Mouse (Mus musculus): ENCODE measurements around the gene Ubqln1. TPM values are rescaled to one million over a fixed set of nuclear protein-coding genes. Genes with fewer than 3 reads are reported as not detected.
"Not testable (repeated sequence)": the region's sequence is repeated elsewhere in the genome, so short reads cannot be mapped to it uniquely, and the experiment has no call there.

Ubqln1 gene
- total RNA-seq, 2 experiments from 2014 or later = 139 to 143 TPM

DNA sequence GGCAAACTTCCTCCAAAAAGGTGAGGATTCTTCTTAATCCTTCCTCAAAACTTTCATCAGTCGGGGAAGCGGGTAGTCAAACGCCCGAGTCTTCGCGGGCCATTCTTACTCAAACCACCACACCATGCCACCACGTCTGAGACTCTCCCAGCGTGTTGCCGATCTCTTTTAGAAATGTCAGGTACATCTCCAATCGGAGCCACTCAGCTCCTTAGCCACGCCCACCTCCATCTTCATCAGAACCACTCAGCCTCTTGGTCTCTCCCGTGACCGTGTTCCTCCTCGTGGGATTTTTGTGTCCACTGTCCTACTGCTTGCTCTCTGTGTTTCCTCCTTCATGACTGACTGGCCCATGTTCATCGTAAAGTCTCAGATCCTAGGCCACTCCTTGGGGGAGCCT lies 54.7 kb downstream of the Ubqln1 start:
- Histone ChIP-seq H3K4me3 (no peak overlapping the region), H3K27ac (no peak overlapping the region)
- no peak for TF ChIP-seq CTCF (conservative IDR thresholded peaks at IDR 0.05)
- no peak for DNase-seq (ENCODE audit: low spot score in 2 of 2)

DNA sequence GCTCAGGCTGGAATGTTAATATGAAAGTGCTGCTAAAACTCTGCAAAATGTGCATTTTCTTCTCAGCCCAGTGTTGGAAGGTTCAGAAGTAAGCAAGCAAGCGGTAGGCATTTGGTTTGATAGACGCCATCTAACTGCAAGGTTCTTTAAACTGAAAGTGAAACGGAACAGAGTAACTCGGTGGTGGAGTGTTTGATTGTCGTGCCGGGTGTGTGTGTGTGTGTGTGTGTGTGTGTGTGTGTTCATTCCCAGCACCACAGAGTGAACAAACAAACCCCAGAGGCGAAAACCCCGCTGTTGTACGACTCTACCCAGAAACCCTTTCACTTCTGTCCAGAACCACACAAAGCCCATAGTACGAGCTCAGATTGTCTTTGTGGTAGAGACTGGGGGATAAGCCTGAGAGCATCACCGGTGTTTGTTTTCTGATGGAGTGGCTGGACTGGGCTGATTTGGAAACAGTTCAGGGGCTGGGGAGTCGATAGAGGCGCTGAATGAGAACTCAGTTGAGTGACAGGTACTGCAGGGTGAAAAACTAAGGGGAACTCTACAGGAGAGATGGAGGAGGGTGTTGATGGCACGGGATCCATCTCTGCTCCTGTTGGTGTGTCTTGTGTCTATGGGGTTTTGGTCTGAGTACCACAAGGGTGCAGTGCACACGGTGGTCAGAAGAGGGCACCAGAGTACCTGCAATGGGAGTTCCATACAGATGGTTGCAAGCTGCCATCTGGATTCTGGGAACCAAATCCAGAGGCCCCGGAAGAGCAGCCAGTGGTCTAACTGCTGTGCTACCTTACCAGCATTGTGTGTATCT lies 57.1 kb downstream of the Ubqln1 start:
- DNase-seq (ENCODE audit: low spot score in 2 of 2) = peak; percentile 83 to 89
- Histone ChIP-seq H3K4me3 (peak overlapping the region; percentile 87), H3K27ac (peak overlapping the region; percentile 86)
- TF ChIP-seq CTCF (conservative IDR thresholded peaks at IDR 0.05) = peak; percentile 99

DNA sequence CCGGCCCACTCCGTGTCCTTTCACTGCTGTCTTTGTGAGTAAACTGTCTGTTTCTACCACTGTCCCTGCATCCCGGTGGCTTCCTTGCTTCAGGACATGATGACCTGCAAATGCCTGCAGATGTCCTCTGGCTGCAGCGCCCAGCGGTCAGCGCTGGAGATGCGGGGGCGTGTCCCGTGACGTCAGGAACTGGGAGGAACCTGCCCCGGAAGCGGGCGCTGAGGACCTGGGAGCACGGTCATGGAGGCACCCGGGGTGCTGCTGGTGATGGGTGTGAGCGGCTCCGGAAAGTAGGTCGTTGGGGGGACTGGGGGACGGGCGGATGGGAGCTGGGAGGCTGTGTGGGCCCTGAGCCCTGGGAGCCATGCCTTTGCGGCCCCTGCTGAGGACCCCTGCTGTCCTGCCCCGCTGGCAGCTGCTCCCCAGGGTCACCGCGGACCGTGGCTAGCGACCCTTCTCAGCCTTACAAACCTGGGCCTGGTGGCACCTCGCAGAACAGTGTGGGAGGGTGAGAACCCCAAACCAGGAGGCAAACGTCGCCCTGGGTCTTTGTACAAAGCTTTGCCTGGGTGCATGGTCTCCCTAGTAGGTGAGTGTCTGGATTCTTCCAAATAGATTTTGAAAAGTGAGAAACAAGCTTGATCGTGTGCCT lies 57.9 kb downstream of the Ubqln1 start, which contains the start of gene Idnk:
Gene Idnk (plus strand): TSS at position 203 of the 652 bp plus-strand sequence.
- Histone ChIP-seq H3K27ac (peak within 1 kb of the TSS; percentile 86), H3K4me3 (peak within 1 kb of the TSS; percentile 87)
- DNase-seq (ENCODE audit: low spot score in 2 of 2) = peak; percentile 75 to 83
- peak; percentile 57 for TF ChIP-seq CTCF (conservative IDR thresholded peaks at IDR 0.05)

DNA sequence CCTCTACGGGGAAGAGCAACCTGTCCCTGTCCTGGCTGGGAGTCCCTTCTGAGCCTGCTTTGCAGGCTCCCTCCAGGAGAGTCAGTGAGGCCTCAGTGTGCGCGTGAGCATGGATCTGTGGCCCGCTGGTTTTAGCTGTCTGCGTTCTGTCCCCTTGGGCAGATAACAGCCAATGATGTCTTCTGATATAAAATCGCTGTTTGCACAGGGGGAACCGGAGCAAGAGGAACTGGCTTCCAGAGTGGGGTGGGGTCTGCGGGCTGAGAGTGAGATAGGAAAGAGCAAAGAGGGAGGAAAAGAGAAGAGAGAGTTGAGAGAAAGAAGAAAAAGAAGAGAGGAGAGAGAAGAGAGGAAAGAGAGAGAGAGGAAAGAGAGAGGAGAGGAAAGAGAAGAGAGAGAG lies 58.4 kb downstream of the Ubqln1 start:
- no peak for TF ChIP-seq CTCF (conservative IDR thresholded peaks at IDR 0.05)
- Histone ChIP-seq H3K4me3 (peak overlapping the region; percentile 87), H3K27ac (peak overlapping the region; percentile 86)
- DNase-seq (ENCODE audit: low spot score in 2 of 2) = no peak

DNA sequence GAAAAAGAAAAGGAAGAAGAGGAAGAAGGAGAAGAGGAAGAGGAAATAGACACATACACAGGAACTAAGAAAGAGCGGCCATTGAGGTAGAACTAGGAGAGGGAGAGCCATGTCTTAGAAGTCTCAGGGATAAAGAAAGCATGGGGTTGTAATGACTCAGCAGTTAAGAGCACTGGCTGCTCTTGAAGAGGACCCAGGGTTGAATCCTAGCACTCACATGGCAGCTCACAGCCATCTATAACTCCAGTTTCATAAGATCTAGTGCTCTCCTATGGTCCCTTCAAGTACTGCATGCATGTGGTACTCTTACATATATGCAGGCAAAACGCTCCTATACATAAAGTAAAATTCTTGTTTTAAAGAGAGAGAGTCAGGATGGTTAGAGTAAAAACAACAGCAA lies 59.4 kb downstream of the Ubqln1 start:
- TF ChIP-seq CTCF (conservative IDR thresholded peaks at IDR 0.05) = peak; percentile 46
- H3K27ac ChIP-seq = no peak overlapping the region
- H3K4me3 ChIP-seq = no peak overlapping the region
- DNase-seq (ENCODE audit: low spot score in 2 of 2) = no peak

DNA sequence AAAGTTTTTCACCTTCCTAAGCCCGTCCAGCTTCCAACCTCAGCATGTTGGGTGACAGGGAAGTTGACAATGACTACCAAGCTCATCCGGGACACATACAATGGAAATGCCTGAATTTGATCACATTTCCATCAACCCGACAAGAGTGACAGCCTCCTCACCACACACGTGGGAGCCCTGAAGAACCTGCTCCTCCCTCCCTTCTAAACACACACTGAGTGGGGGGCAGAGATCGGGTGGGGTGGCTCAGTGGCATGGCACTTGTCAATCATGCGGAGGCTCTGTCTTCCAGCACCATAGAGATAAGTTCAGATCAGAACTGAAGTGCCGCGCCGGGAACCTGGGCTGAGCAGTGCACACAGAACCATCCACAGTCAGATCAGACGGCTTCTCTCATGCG lies 65.0 kb downstream of the Ubqln1 start:
- DNase-seq (ENCODE audit: low spot score in 2 of 2) = no peak
- Histone ChIP-seq H3K4me3 (no peak overlapping the region), H3K27ac (no peak overlapping the region)
- no peak for TF ChIP-seq CTCF (conservative IDR thresholded peaks at IDR 0.05)

DNA sequence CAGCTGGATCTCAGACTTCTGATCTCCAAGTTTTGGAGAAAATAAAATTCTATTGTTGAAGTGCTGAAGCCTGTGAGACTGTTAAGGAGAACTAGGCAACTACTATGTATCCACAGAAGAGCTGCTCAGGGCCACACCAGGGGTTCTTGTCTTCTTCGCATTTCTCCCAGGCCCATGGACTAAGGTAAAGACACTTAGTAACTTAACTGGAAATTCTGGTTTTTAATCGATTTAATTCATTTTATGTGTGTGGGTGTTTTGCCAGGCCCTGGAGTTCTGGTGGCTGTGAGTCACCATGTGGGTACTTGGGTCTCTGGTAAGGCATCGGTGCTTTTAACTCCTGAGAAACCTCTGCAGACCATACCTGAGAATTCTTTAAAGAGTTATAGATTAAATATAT lies 65.8 kb downstream of the Ubqln1 start:
- DNase-seq (ENCODE audit: low spot score in 2 of 2) = no peak
- H3K27ac ChIP-seq = no peak overlapping the region
- H3K4me3 ChIP-seq = no peak overlapping the region
- TF ChIP-seq CTCF (conservative IDR thresholded peaks at IDR 0.05) = no peak

DNA sequence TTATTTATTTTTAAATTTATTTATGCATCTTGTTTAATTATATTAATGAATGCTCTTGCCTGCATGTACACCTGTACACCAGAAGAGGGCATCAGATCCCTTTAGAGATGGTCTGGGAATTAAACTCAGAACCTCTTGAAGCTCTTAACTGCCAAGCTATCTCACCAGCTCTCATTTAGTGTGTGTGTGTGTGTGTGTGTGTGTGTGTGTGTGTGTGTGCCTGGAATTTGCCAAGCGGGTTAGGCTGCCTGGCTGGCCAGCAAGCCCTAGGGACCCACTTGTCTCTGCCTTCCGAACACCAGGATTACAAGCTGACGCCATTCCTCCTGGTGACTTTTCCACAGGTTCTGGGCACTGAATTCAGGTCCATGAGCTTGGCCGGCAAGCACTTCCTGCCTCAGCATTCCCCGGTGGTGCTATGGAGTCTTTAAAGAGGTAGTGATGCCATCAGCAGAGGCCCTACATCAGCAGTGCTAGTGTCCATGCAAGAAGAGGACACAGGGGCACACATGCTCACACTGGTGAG lies 66.4 kb downstream of the Ubqln1 start:
- no peak for DNase-seq (ENCODE audit: low spot score in 2 of 2)
- Histone ChIP-seq H3K4me3 (peak overlapping the region; percentile 47), H3K27ac (no peak overlapping the region)
- TF ChIP-seq CTCF (conservative IDR thresholded peaks at IDR 0.05) = peak; percentile 79

DNA sequence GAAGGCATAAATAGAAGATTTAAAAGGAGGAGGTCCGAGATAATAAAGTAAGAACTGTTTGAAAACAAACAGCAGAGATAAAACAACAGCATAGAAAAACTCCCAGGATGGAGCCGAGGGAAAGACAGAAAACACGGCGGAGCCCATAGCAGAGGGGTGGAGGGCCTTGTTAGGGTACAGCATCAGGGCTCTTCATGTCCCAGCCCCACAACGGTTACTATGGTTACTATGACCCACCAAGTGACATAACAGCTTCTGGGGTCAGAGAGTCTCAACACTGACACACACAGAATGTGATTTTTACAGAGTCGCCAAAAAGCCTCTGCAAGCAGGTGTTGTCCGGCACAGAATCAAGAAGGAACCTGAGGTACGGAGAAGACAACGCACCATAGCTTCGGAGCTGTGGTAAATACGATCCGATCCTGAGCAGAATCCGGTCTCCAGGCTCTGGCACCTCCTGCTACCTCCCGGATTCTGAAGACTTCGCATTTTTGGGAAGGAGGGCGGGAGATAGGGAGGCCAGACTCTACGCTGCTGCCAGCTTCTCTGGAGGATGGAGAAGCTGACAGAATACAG lies 67.1 kb downstream of the Ubqln1 start:
- peak overlapping the region; percentile 47 for H3K4me3 ChIP-seq
- DNase-seq (ENCODE audit: low spot score in 2 of 2) = no peak
- H3K27ac ChIP-seq = no peak overlapping the region; the same call in 1 of the 2 replicates
- TF ChIP-seq CTCF (conservative IDR thresholded peaks at IDR 0.05) = no peak

DNA sequence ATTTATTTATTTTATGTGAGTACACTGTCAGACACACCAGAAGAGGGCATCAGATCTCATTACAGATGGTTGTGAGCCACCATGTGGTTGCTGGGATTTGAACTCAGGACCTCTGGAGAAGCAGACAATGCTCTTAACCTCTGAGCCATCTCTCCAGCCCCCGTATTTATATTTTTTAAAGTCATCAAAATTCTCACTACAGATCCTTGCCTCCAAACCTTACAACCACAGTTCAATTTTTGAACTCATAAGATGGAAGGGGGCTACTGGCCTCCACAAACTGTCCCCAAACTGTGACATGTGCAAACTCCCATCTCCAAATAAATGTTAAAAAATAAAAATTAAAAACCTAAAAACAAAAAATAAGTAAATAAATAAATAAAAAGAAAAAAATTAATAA lies 67.7 kb downstream of the Ubqln1 start:
- H3K27ac ChIP-seq = no peak overlapping the region
- no peak for DNase-seq (ENCODE audit: low spot score in 2 of 2)
- H3K4me3 ChIP-seq = no peak overlapping the region
- peak; percentile 12; the same call in 1 of the 2 replicates for TF ChIP-seq CTCF (conservative IDR thresholded peaks at IDR 0.05)

DNA sequence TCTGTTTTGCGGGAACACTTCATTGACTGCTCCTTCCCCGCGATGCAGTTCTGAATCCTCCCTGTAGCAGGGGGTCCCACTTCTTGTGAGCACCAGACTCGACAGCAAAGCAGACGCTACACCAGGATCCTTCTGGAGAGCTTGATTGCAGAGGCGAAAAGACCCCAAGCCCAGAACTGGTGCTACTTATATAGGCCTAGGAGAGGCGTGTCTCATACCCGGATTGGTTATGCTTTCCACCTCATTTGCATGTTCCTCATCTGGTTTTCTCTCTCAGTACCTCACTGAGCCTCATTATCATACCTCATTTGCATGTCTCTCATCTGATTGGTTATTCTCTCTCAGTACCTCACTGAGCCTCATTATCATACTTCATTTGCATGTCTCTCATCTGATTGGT lies 68.8 kb downstream of the Ubqln1 start:
- H3K27ac ChIP-seq; H3K4me3 ChIP-seq; DNase-seq (ENCODE audit: low spot score in 2 of 2): not testable (repeated sequence)

DNA sequence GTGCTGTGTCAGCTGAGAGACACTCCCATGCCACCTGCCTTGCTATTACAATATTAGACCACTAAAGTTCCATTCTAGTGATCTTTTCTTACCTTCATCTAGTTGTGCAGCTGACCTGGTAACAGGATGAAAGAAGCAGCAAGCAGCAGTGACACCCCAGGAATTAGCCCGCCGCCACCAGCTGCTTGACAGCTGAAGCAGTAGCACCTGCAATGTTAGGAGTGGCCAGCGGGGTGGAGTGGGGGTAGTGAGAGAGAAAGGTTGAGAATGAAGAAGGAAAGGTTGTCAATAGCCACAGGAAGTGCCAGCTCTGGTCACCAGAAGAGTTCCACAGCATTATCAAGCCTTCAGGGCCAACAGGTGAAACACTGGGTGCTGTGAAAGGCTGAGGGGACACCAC lies 83.8 kb downstream of the Ubqln1 start:
- TF ChIP-seq CTCF (conservative IDR thresholded peaks at IDR 0.05) = no peak
- Histone ChIP-seq H3K4me3 (no peak overlapping the region), H3K27ac (no peak overlapping the region)
- DNase-seq (ENCODE audit: low spot score in 2 of 2) = no peak

DNA sequence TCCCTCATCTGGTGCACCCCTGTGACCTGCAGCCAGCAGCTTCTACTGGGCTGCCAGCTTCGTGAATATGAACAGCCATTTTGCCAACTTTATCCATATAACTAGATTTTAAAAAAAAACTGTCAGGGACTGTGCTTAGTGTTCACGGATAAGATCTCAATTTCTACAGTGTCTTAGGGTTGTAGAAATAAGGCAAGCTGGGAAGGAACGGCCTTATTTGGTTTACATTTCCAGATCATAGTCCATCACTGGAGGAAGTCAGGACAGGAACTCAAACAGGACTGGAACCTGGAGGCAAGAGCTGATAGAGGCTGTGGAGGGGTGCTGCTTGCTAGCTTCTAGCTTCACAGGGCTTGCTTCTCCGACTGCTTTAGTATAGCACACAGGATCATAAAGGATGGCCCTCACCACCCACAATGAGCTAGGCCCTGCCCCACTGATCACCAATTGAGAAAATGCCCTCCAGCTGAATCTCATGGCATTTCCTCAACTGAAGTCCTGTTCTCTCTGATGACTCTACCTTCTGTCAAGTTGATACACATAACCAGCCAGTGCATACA lies 85.7 kb downstream of the Ubqln1 start:
- Histone ChIP-seq H3K27ac (peak overlapping the region; percentile 100), H3K4me3 (peak overlapping the region; percentile 93)
- no peak for DNase-seq (ENCODE audit: low spot score in 2 of 2)
- no peak for TF ChIP-seq CTCF (conservative IDR thresholded peaks at IDR 0.05)

Measured in layer of hippocampus, adult 2 months (tissue).